Mouse (Mus musculus) spleen, embryonic (tissue): ENCODE measurements around the gene Speer4e.
"Not testable (repeated sequence)": the region's sequence is repeated elsewhere in the genome, so short reads cannot be mapped to it uniquely, and the experiment has no call there.

Source experiments
- CTCF ChIA-PET: fragments of 350-600 bp; sonication (Branson Sonifier 250); formaldehyde crosslinking; loops from one replicate; lab custom pipeline; 2022; lab: Charles Lee

Speer4e gene

DNA sequence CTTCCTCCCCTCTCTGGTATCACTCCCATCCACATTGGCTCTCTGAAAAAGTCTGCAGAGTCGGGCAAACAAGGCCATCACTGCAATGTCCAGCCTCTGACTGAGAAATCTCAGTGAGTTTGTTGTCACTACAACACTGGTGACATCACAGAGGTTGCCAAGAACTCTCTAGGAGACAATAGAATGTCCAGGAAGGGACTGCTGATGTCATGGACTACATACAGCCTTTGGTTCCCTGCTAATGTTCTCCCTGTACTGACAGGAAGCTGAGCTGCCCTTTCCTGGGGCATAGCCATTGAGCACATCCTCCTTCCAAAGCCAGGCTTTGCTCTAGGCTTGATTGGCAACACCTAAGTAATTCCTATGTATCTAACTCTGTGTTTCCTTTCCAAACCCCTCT is at the start of gene Speer4e:
TSS of gene Speer4e (minus strand) at position 101 of the 400 bp plus-strand sequence.
- CTCF ChIA-PET, result not testable (repeated sequence)

DNA sequence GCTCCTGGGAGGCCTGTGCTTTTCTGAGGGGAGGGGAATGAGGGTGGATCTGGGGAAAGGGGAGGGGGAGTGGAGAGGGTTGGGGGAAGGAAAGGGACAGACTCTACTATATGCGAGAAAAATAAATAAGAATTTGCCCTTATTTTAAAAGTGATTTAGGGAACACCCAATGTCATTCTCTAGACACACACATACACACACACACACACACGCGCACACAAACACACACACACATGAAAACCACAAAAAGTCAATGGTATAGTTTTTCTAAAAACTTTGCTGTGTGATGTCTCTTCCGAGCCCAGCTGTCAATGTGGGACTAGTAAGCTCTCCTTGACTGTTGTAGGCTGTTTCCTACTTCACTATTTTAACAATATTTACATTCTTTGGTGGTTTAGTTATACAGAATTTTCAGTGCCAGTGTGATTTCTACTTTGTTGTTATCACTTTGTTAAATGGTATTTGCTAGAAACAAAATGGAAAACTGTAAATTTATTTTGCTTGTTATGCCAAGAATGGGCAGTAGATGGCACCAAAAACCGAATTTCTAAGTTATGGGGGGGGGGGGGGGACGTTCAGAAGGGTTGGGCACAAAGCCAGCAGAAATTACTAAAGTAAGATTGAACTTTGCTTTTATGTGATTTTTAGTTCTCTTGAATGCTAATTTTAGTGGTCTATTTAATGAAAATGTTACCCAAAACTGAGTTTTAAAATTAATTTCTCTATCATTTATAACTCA is 48.6 kb upstream of the Speer4e start:
- CTCF ChIA-PET, result not testable (repeated sequence)

DNA sequence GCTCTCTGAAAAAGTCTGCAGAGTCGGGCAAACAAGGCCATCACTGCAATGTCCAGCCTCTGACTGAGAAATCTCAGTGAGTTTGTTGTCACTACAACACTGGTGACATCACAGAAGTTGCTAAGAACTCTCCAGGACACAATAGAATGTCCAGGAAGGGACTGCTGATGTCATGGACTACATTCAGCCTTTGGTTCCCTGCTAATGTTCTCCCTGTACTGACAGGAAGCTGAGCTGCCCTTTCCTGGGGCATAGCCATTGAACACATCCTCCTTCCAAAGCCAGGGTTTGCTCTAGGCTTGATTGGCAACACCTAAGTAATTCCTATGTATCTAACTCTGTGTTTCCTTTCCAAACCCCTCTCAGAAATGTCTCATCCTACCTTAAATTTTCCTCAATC is 40.6 kb upstream of the Speer4e start, which contains the start of gene Gm10354:
TSS of gene Gm10354 (minus strand) at position 101 of the 400 bp plus-strand sequence.
- CTCF ChIA-PET, result not testable (repeated sequence)

DNA sequence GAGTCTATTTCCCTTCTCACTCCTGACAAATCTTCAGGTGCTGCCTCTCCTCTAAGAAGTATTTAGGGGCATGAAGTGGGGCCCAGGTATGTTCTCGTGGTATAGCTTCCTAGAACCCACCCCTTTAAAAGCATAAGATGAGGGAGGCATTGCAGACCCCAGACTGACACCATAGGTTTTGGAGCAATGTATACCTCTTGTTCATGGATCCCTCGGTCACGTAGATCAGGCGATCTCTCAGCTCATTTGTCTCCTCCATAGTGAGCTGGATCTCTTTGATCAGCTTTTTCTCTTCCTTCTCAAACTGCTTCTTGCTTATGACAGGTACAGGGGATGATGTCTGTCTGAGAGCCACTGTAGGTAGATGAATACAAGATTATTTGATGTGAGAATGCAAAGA is 39.1 kb upstream of the Speer4e start:
- CTCF ChIA-PET, result not testable (repeated sequence)

DNA sequence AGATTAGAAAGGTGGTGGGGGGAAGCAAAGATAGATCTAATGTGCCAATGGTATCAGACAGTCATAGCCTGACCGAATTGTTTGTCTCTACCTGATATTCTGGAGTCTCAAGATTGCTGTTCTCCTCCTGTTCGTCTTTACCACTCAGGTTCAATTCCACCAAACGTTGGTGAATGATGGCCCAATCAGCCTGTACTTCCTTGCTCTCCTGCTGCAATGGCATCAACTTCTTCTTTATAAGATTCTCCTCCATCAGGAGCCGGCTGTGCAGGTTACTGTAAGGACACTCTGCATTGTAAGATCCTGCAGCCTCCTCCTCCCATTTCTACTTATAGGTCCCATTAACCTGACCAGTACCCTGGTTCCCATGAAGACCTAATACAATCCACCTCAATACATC is 37.1 kb upstream of the Speer4e start:
- CTCF ChIA-PET, result not testable (repeated sequence)

DNA sequence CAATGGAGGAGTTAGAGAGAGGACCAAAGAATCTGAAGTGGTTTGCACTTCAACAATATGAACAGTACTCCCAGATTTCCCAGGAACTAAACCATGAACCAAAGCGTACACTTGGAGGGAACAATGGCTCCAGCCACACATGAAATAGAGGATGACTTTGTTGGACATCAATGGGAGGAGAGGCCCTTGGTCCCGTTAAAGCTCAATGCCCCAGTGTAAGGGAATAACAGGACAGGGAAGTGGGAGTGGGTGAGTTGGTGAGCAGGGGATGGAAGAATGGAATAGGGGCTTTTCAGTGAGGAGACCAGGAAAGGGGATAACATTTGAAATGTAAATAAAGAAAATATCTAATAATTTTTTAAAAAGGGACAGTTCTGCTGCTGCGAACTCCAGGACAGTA is 34.6 kb upstream of the Speer4e start:
- CTCF ChIA-PET, result not testable (repeated sequence)

DNA sequence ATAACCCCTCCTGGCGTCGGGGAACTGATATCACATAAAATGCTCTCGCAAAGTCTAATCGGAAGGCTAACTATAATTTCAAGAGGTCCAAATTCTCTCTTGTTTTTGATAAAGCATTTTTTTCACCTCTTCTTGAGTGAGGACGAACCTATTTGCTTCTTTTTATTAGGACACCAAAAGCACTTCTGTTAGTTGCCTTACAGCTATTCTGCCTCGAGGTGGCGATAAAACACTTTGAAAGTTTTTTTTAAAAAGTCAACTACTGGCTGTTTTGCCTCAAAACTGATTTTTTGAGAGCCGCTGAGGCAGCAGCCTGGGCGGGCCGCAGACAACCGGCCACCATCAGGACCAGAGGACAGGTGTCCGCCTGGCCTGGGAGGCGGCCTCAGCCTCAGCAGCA is 25.6 kb upstream of the Speer4e start:
- CTCF ChIA-PET, result not testable (repeated sequence)

DNA sequence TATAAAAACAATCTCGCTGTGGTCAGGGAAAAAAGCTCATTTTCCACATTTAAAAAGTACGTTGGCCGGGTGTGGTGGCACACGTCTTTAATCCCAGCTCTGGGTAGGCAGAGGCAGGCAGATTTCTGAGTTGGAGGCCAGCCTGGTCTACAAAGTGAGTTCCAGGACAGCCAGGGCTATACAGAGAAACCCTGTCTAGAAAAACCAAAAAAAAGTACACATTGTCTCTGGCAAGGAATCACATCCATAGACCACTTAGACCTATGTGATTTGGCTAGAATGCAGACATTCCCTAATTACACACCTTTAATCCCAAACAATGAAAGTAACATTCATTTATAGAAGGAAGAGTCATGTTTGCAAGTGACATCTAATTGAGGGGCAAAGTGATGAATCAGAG is 23.3 kb upstream of the Speer4e start:
- CTCF ChIA-PET, result not testable (repeated sequence)

GRCm38 (mm10) chr5:14955928-14956706 is 17.9 kb upstream of the Speer4e start:
- CTCF ChIA-PET, result interaction anchor here (0.6 kb wide), 1 partner anchor 176 kb away, joined by 3 read pairs; no protein-coding TSS in a partner anchor

DNA sequence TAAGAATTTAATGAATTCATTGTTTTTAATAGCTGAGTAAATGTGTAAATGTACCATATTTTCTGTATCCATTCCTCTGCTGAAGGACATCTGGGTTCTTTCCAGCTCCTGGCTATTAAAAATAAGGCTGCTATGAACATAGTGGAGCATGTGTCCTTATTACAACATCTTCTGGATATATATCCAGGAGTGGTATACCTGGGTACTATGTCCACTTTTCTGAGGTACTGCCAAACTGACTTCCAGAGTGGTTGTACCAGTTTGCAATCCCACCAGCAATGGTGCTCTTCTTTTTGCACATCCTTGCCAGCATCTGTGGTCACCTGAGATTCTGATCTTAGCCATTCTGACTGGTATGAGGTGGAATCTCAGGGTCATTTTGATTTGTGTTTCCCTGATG is 15.4 kb upstream of the Speer4e start:
- CTCF ChIA-PET, result not testable (repeated sequence)

DNA sequence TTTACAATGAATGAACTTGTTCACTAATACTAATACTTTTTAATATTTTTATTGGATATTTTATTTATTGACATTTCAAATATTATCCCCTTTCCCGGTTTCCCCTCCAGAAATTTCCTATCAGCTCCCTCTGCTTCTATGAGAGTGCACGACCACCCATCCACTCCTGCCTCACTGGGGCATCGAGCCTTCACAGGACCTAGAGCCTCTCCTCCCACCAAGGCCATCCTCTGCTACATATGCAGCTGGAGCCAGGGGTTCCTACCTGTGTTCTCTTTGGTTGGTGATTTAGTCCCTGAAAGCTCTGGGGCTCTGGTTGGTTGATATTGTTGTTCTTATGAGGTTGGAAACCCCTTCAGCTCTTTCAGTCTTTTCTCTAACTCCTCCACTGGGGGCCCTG is 14.5 kb upstream of the Speer4e start:
- CTCF ChIA-PET, result not testable (repeated sequence)

DNA sequence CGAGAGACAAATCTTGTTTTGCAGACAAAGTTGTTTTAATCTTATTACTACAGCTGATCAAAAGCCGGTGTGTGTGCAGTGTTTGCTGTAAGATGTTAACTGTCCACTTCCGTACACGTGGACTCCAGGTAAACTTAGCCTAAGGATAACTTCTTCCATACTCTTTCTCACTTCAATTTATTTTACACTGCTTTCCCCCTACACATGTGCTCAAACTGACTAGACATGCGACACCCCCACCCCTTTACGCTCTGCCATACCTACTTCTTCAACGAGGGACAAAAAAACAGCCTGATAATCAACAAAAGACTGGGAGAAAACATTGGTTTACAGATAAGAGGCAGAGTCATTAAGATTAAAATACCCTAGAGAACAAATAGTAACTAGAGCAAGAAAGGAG is 13.6 kb upstream of the Speer4e start:
- CTCF ChIA-PET, result not testable (repeated sequence)

GRCm38 (mm10) chr5:14947482-14948198 is 9.4 kb upstream of the Speer4e start:
- CTCF ChIA-PET, result not testable (repeated sequence)

- CTCF ChIA-PET, result not testable (repeated sequence)
Observed at GRCm38 (mm10) chr5:14945524-14945923, 7.3 kb upstream of the Speer4e start.

GRCm38 (mm10) chr5:14941043-14941442 is 2.8 kb upstream of the Speer4e start:
- CTCF ChIA-PET, result not testable (repeated sequence)

DNA sequence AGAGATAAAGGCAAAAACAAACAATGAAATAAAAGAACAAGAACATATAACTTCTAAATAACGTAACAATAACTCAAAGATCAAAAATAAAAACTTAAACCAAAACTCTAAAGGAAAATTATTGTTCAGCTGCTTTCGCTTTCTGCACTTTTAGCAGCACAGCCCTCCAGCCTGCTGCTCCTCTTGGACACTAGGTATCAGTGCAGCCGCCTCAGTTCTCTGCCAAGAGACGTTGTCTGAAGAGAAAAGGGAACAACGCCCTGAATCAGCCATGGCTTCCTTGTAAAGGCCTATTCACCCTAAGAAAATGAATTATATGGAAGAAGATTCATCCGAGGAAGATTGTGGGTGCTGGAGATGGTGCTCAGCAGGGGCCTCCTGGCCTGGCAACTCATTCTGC is 4.5 kb downstream of the Speer4e start:
- CTCF ChIA-PET, result not testable (repeated sequence)

GRCm38 (mm10) chr5:14927047-14927446 is 11.2 kb downstream of the Speer4e start:
- CTCF ChIA-PET, result not testable (repeated sequence)

GRCm38 (mm10) chr5:14914799-14915198 is 23.4 kb downstream of the Speer4e start, which contains the start of gene Gm9758:
Gene Gm9758, minus strand, starts transcription at chr5:14914899.
- CTCF ChIA-PET, result not testable (repeated sequence)

- CTCF ChIA-PET, result not testable (repeated sequence)
Observed at GRCm38 (mm10) chr5:14914361-14914760, 23.9 kb downstream of the Speer4e start.

DNA sequence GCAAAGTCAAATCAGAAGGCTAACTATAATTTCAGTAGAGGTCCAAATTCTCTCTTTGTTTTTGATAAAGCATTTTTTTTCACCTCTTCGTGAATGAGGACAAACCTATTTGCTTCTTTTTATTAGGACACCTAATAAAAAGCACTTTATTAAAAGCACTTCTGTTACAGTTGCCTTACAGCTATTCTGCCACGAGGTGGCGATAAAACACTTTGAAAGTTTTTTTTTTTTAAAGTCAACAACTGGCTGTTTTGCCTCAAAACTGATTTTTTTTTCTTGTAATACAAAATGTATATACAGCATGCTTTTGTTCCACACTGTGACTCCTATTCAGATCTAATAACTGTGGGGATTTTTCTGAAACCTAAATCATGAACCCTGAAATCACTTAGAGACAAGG is 34.7 kb downstream of the Speer4e start:
- CTCF ChIA-PET, result not testable (repeated sequence)

GRCm38 (mm10) chr5:14892242-14892641 is 46.0 kb downstream of the Speer4e start:
- CTCF ChIA-PET, result no interaction called here

DNA sequence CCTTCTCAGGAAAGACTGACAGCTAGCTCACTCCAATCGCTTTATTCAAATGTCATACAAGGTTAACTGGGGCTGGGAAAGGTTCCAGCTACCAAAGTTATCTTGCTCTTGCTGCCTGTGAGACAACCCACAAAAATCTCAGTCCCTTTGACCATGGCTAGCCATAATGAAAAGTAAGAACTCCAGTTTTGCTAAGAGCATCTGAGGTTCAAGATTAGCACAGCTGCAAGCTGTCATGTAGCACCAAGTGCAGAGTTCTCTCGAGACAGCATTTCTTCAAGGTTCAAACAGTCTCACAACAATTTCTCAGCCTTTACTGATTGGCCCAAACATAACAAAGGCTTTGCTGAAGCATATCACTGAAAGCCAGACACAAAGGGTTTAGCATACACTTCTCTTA is 52.9 kb downstream of the Speer4e start:
- CTCF ChIA-PET, result interaction anchor here (0.7 kb wide), 1 partner anchor 23 kb away, joined by 4 read pairs; no protein-coding TSS in a partner anchor
